Mouse (Mus musculus) E14TG2a.4 (cell line): Measurements from ENCODE around the gene Klhl41.

ENCODE experiments used
- CTCF ChIP-seq: conservative IDR thresholded peaks from 2 replicates; pipeline ENCODE4 v1.5.1; 2014; ENCODE audit warnings: low read length
- NANOG ChIP-seq: IDR thresholded peaks from 2 replicates; pipeline ENCODE4 v1.6.1; 2014; ENCODE audit warnings: borderline replicate concordance, low read length, mixed read lengths

GRCm38 (mm10) chr2:69684488-69684887 is 14.6 kb downstream of the Klhl41 start:
- no peak for TF ChIP-seq CTCF
- no peak for TF ChIP-seq NANOG
